In genomic region chr15:38585610-38586009, GRCm38 (mm10) we compare ENCODE assay signal across 11 mouse cellular contexts.
A peak's percentile ranks its signal among the peaks of the same experiment; 100 is the strongest.
DNase-seq lines count a peak whose midpoint lies in the region; ATAC-seq and TF ChIP-seq lines count a peak whose summit lies in the region.
"Had no signal": no experiment of that assay in that cellular context is flagged by ENCODE, and none has a peak within 500 bp of the region (broad histone marks: within the 10 kb centered on the region; RNA-seq: fewer than 3 reads in every experiment).

No protein-coding gene starts in this region.

- H3K36me3 ChIP-seq in midbrain, embryonic 10.5 days = no peaks in the 10 kb centered on the region
- no peaks in the 10 kb centered on the region for H3K36me3 ChIP-seq in midbrain, embryonic 15.5 days (replicated peaks)
- H3K36me3 ChIP-seq in limb, embryonic 10.5 days = no peaks in the 10 kb centered on the region
- H3K36me3 ChIP-seq: heart, embryonic 13.5 days had no signal

- H3K9me3 ChIP-seq in midbrain, embryonic 10.5 days (replicated peaks) = no peaks in the 10 kb centered on the region
- H3K9me3 ChIP-seq in midbrain, embryonic 15.5 days = no peaks in the 10 kb centered on the region
- H3K9me3 ChIP-seq in limb, embryonic 10.5 days (replicated peaks) = no peaks in the 10 kb centered on the region
- H3K9me3 ChIP-seq: heart, embryonic 13.5 days had no signal

- peak; percentile 14 to 28 for DNase-seq in cerebellum, adult 2 months
- DNase-seq in cerebellum, postnatal 4 days (ENCODE audit: low spot score in 2 of 2) = no peak
- DNase-seq in midbrain, embryonic 10.5 days (ENCODE audit: low spot score) = no peak
- peak; percentile 43 to 52 for DNase-seq in left cerebral cortex, adult 8-10 months (ENCODE audit: low spot score in 2 of 2)
- DNase-seq in testis, postnatal 10 days (ENCODE audit: low spot score) = peak; percentile 46
- no peak for DNase-seq in limb, embryonic 10.5 days (ENCODE audit: low spot score)
- no peak for DNase-seq in lung, postnatal 36 days
- DNase-seq: lung, embryonic 14.5 days; spleen, adult 18-20 months had no signal

- H3K9ac ChIP-seq in midbrain, embryonic 15.5 days = no peak overlapping the region
- H3K9ac ChIP-seq: heart, embryonic 13.5 days; lung, embryonic 14.5 days had no signal

- H3K4me2 ChIP-seq in midbrain, embryonic 15.5 days = no peak overlapping the region
- H3K4me2 ChIP-seq: heart, embryonic 13.5 days; lung, embryonic 14.5 days had no signal

- ATAC-seq in midbrain, embryonic 15.5 days (replicated peaks) = no peak

- no peaks in the 10 kb centered on the region for H3K4me1 ChIP-seq in cerebellum, adult 2 months (ENCODE audit: control insufficient read depth, insufficient read depth, low read length)
- peaks cover 7% of the 10 kb centered on the region for H3K4me1 ChIP-seq in midbrain, embryonic 10.5 days
- no peaks in the 10 kb centered on the region for H3K4me1 ChIP-seq in midbrain, embryonic 15.5 days
- peaks cover 3% of the 10 kb centered on the region; the same call in 1 of the 2 replicates for H3K4me1 ChIP-seq in limb, embryonic 10.5 days

- 76% methylated on average over 4 of the region's 4 CpGs for WGBS in cerebellum, adult 2 months
- 81% methylated on average over 4 of the region's 4 CpGs for WGBS in midbrain, embryonic 10.5 days
- 76% methylated on average over 4 of the region's 4 CpGs for WGBS in midbrain, embryonic 15.5 days
- 78% methylated on average over 4 of the region's 4 CpGs for WGBS in limb, embryonic 10.5 days

- H3K27ac ChIP-seq in cerebellum, adult 2 months (ENCODE audit: insufficient read depth, low read length) = no peak overlapping the region; the same call in 1 of the 2 replicates
- peak overlapping the region; percentile 33; the same call in 1 of the 2 replicates for H3K27ac ChIP-seq in midbrain, embryonic 10.5 days (replicated peaks)
- no peak overlapping the region for H3K27ac ChIP-seq in midbrain, embryonic 15.5 days
- no peak overlapping the region; the same call in 1 of the 2 replicates for H3K27ac ChIP-seq in limb, embryonic 10.5 days
- H3K27ac ChIP-seq: heart, embryonic 13.5 days had no signal

- H3K4me3 ChIP-seq in cerebellum, adult 2 months (replicated peaks; ENCODE audit: insufficient read depth, low read depth, low read length) = no peak overlapping the region
- no peak overlapping the region for H3K4me3 ChIP-seq in midbrain, embryonic 10.5 days
- H3K4me3 ChIP-seq in midbrain, embryonic 15.5 days = no peak overlapping the region
- no peak overlapping the region for H3K4me3 ChIP-seq in limb, embryonic 10.5 days
- H3K4me3 ChIP-seq: heart, embryonic 13.5 days had no signal

- H3K27me3 ChIP-seq in cerebellum, adult 2 months (ENCODE audit: control insufficient read depth, insufficient read depth, low read length) = no peaks in the 10 kb centered on the region
- H3K27me3 ChIP-seq in midbrain, embryonic 10.5 days (ENCODE audit: low read depth, poor library complexity, severe bottlenecking) = no peaks in the 10 kb centered on the region
- no peaks in the 10 kb centered on the region for H3K27me3 ChIP-seq in midbrain, embryonic 15.5 days (replicated peaks)
- H3K27me3 ChIP-seq in limb, embryonic 10.5 days (ENCODE audit: low read depth, poor library complexity, severe bottlenecking) = no peaks in the 10 kb centered on the region
- H3K27me3 ChIP-seq: heart, embryonic 13.5 days had no signal

- TF ChIP-seq CTCF in cerebellum, adult 2 months (IDR thresholded peaks at IDR 0.05; ENCODE audit: borderline replicate concordance, insufficient read depth, low read depth, low read length) = no peak

- TF ChIP-seq POLR2A in cerebellum, adult 2 months (IDR thresholded peaks at IDR 0.05; ENCODE audit: borderline replicate concordance, insufficient read depth, low read length) = no peak

Comparison
In these comparisons a context has a peak if more than half of its experiments do, and no peak if none do; other contexts are left out.
1. DNase-seq: peak in cerebellum, adult 2 months (2 of 2), left cerebral cortex, adult 8-10 months (2 of 2) and testis, postnatal 10 days (single experiment); none in cerebellum, postnatal 4 days (0 of 2), midbrain, embryonic 10.5 days (single experiment), limb, embryonic 10.5 days (single experiment) and lung, postnatal 36 days (single experiment).